24 mouse cellular contexts compared by ENCODE assay signal in genomic region chr8:110479401-110479800, GRCm38 (mm10).
DNase-seq lines count a peak whose midpoint lies in the region; ATAC-seq lines count a peak whose summit lies in the region.
"Had no signal": no experiment of that assay in that cellular context is flagged by ENCODE, and none has a peak within 500 bp of the region (broad histone marks: within the 10 kb centered on the region; RNA-seq: fewer than 3 reads in every experiment).

No protein-coding gene starts in this region.

- no peaks in the 10 kb centered on the region for H3K27me3 ChIP-seq in limb, embryonic 11.5 days (ENCODE audit: control insufficient read depth, insufficient read depth, low read length)
- H3K27me3 ChIP-seq in limb, embryonic 10.5 days (ENCODE audit: low read depth, poor library complexity, severe bottlenecking), result no peaks in the 10 kb centered on the region
- H3K27me3 ChIP-seq: forebrain, embryonic 15.5 days; hindbrain, embryonic 12.5 days; limb, embryonic 12.5 days; neural tube, embryonic 13.5 days had no signal

- H3K27ac ChIP-seq in limb, embryonic 11.5 days (replicated peaks; ENCODE audit: low read depth, low read length), result no peak overlapping the region
- no peak overlapping the region for H3K27ac ChIP-seq in limb, embryonic 10.5 days
- H3K27ac ChIP-seq: embryonic facial prominence, embryonic 13.5 days; forebrain, embryonic 15.5 days; heart, embryonic 10.5 days; hindbrain, embryonic 12.5 days; limb, embryonic 12.5 days; neural tube, embryonic 13.5 days had no signal

- no peak overlapping the region for H3K4me3 ChIP-seq in limb, embryonic 11.5 days (ENCODE audit: low read depth, low read length)
- no peak overlapping the region for H3K4me3 ChIP-seq in limb, embryonic 10.5 days
- H3K4me3 ChIP-seq: embryonic facial prominence, embryonic 13.5 days; erythroblast, embryonic 14.5 days; forebrain, embryonic 15.5 days; heart, embryonic 10.5 days; hindbrain, embryonic 12.5 days; limb, embryonic 12.5 days; myocyte; neural tube, embryonic 13.5 days had no signal

- H3K4me1 ChIP-seq in limb, embryonic 11.5 days (ENCODE audit: control insufficient read depth, insufficient read depth, low read length), result 0 out of 2 replicates have a peak, but pooled peaks cover 5% of the 10 kb centered on the region
- peaks cover 21% of the 10 kb centered on the region for H3K4me1 ChIP-seq in limb, embryonic 10.5 days

- H3K4me2 ChIP-seq in limb, embryonic 11.5 days (ENCODE audit: low read depth, severe bottlenecking), result no peak overlapping the region
- H3K4me2 ChIP-seq: embryonic facial prominence, embryonic 13.5 days; forebrain, embryonic 15.5 days; hindbrain, embryonic 12.5 days; limb, embryonic 12.5 days; liver, embryonic 11.5 days; neural tube, embryonic 13.5 days had no signal

- WGBS in limb, embryonic 11.5 days, result 61% methylated on average over 12 of the region's 12 CpGs
- WGBS in limb, embryonic 10.5 days, result 70% methylated on average over 12 of the region's 12 CpGs

- no peaks in the 10 kb centered on the region for H3K36me3 ChIP-seq in limb, embryonic 11.5 days (ENCODE audit: control insufficient read depth, insufficient read depth, low read length)
- no peaks in the 10 kb centered on the region for H3K36me3 ChIP-seq in limb, embryonic 10.5 days
- H3K36me3 ChIP-seq: embryonic facial prominence, embryonic 13.5 days; forebrain, embryonic 15.5 days; heart, embryonic 10.5 days; hindbrain, embryonic 12.5 days; limb, embryonic 12.5 days; neural tube, embryonic 13.5 days had no signal

- H3K9ac ChIP-seq in limb, embryonic 11.5 days (ENCODE audit: low read length), result no peak overlapping the region
- H3K9ac ChIP-seq: embryonic facial prominence, embryonic 13.5 days; forebrain, embryonic 15.5 days; hindbrain, embryonic 12.5 days; limb, embryonic 12.5 days; neural tube, embryonic 13.5 days had no signal

- no peak for ATAC-seq in limb, embryonic 11.5 days (ENCODE audit: insufficient number of reproducible peaks, low FRiP score, low TSS enrichment, low read depth)
- ATAC-seq: forebrain, embryonic 15.5 days; Patski had no signal

- peak; percentile 38 for DNase-seq in limb, embryonic 11.5 days (ENCODE audit: low spot score)
- no peak for DNase-seq in limb, embryonic 10.5 days (ENCODE audit: low spot score)
- peak; percentile 4 for DNase-seq in 3T3-L1 (ENCODE audit: low read depth, low spot score)
- DNase-seq in ES-CJ7 (ENCODE audit: low read depth, low spot score), result peak; percentile 75
- peak; percentile 68 for DNase-seq in ZHBTc4 (ENCODE audit: low read depth, low spot score)
- DNase-seq in left cerebral cortex, postnatal 25 days (ENCODE audit: low spot score in 2 of 2), result no peak
- DNase-seq in kidney, adult 8-10 months, result no peak
- DNase-seq: cerebellum, adult 8-10 months; cerebellum, postnatal 36 days; kidney, adult 11 months; kidney, postnatal 10 days; lung, adult 18-20 months; lung, postnatal 4 days; right cerebral cortex, adult 18-20 months had no signal

- no peaks in the 10 kb centered on the region for H3K9me3 ChIP-seq in limb, embryonic 11.5 days (ENCODE audit: control insufficient read depth, low read length)
- no peaks in the 10 kb centered on the region for H3K9me3 ChIP-seq in limb, embryonic 10.5 days (replicated peaks)
- H3K9me3 ChIP-seq: embryonic facial prominence, embryonic 13.5 days; forebrain, embryonic 15.5 days; heart, embryonic 10.5 days; hindbrain, embryonic 12.5 days; limb, embryonic 12.5 days; neural tube, embryonic 13.5 days had no signal

- intact Hi-C loops in left cerebral cortex, postnatal 25 days (cut with DNase I), result loop anchor here (2.0 to 5.0 kb wide), 2 partner anchors 332 to 349 kb away; no protein-coding TSS in a partner anchor

Comparison
In these comparisons a context has a peak if more than half of its experiments do, and no peak if none do; other contexts are left out.
1. DNase-seq: peak in limb, embryonic 11.5 days (single experiment), 3T3-L1 (single experiment), ES-CJ7 (single experiment) and ZHBTc4 (single experiment); none in limb, embryonic 10.5 days (single experiment), left cerebral cortex, postnatal 25 days (0 of 2) and kidney, adult 8-10 months (0 of 2).